Mouse (Mus musculus): ENCODE measurements around the gene Vapa. TPM values are rescaled to one million over a fixed set of nuclear protein-coding genes. Genes with fewer than 3 reads are reported as not detected.

The Vapa gene
- polyA plus RNA-seq, 2 experiments: 53.0 to 192 TPM

DNA sequence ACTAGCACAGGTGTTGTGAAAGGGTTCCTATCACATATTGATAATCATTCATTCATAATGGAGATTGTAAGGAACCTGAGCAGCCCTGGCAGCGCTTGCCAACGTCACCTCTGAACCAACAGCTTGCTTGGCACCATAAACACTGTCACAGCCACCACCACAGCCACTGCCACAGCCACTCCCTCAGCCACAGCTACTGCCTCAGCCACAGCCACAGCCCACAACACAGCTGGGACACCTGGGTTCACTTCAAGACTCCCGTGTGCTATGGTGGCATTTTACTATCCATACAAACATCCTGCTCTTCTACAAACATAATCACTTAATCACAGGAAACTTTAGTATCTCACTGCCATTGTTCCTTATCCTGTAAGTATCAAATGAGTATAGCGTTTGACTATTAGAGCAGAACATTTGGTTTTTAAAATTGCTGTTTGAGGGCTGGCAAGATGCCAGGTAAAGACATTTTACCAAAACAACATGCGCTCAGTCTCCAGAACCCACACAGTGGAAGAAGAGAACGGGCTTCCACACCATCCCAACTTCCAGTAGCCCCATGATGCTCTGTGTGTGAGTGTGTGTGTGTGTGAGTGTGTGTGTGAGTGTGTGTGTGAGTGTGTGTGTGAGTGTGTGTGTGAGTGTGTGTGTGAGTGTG is 51.9 kb downstream of the Vapa start:
- DNase-seq (ENCODE audit: low spot score) (peak; percentile 49), ATAC-seq (ENCODE audit: low FRiP score, low read depth) (no peak)
- no peak for TF ChIP-seq POLR2A (IDR thresholded peaks at IDR 0.05; ENCODE audit: borderline replicate concordance, extremely low read depth, insufficient read depth, insufficient read length)
- no peaks in the 10 kb centered on the region for H3K36me3 ChIP-seq (ENCODE audit: control insufficient read depth, insufficient read depth, low read length)
- H3K9me3 ChIP-seq (ENCODE audit: control insufficient read depth, low read length): no peaks in the 10 kb centered on the region
- H3K9ac ChIP-seq (ENCODE audit: low read depth, low read length, severe bottlenecking): no peak overlapping the region
- 0 out of 2 replicates have a peak, but pooled peaks cover 3% of the 10 kb centered on the region for H3K4me1 ChIP-seq (ENCODE audit: control insufficient read depth, insufficient read depth, low read length)
- no peak overlapping the region for H3K4me2 ChIP-seq (replicated peaks; ENCODE audit: low read depth, low read length, severe bottlenecking)
- H3K27ac ChIP-seq (replicated peaks; ENCODE audit: low read depth, low read length): no peak overlapping the region
- H3K27me3 ChIP-seq (ENCODE audit: control insufficient read depth, insufficient read depth, low read length): no peaks in the 10 kb centered on the region
- H3K4me3 ChIP-seq (replicated peaks; ENCODE audit: low read length): no peak overlapping the region
- WGBS: 56% methylated on average over 6 of the region's 6 CpGs

DNA sequence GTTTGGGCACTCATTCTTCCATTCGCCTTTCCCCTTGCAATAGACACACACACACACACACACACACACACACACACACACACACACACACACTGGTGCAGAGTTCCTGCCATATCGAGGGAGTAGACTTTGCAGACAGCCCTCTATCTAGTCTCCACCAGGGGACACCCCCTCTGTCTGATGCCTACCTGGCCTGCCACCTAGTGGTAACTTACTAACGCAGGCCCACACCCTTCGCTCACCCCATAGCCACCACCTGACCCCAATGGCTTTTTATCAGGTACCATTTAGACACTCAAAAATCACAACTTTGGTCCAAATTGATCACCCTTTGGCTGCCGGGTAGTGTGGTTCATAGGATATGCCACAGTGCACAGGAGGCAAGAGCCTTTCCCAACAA is 54.1 kb downstream of the Vapa start:
- H3K4me1 ChIP-seq (ENCODE audit: control insufficient read depth, insufficient read depth, low read length): 0 out of 2 replicates have a peak, but pooled peaks cover 3% of the 10 kb centered on the region
- no peak overlapping the region for H3K9ac ChIP-seq (ENCODE audit: low read depth, low read length, severe bottlenecking)
- DNase-seq (ENCODE audit: low spot score): no peak
- TF ChIP-seq POLR2A (IDR thresholded peaks at IDR 0.05; ENCODE audit: borderline replicate concordance, extremely low read depth, insufficient read depth, insufficient read length): no peak
- H3K4me2 ChIP-seq (replicated peaks; ENCODE audit: low read depth, low read length, severe bottlenecking): no peak overlapping the region
- no peak for ATAC-seq (ENCODE audit: low FRiP score, low read depth)
- H3K4me3 ChIP-seq (replicated peaks; ENCODE audit: low read length): no peak overlapping the region
- WGBS: 58% methylated on average over 5 of the region's 5 CpGs
- no peaks in the 10 kb centered on the region for H3K9me3 ChIP-seq (ENCODE audit: control insufficient read depth, low read length)
- H3K27ac ChIP-seq (replicated peaks; ENCODE audit: low read depth, low read length): no peak overlapping the region
- no peaks in the 10 kb centered on the region for H3K27me3 ChIP-seq (ENCODE audit: control insufficient read depth, insufficient read depth, low read length)
- no peaks in the 10 kb centered on the region for H3K36me3 ChIP-seq (ENCODE audit: control insufficient read depth, insufficient read depth, low read length)

DNA sequence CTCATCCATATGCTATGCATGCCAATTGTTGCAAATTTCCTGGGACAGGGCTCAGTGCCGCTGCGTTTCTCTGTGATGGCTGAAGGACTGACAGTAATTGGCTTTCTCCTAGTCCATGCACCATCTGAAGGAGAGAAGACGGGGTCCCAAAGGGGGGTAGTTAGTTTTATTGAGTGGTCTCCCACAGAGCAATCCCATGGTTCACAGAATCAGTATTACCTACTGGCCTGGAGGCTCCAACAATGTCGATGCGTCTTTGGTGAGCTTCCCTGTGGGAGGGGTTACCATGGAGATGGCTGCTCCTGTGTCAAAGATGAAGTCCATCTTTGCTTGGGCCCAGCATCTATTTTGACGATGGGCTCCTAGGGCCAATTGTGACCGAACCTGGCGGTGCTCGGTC is 54.6 kb downstream of the Vapa start:
- Histone ChIP-seq H3K4me3 (replicated peaks; ENCODE audit: low read length) (no peak overlapping the region), H3K36me3 (ENCODE audit: control insufficient read depth, insufficient read depth, low read length) (no peaks in the 10 kb centered on the region), H3K4me2 (replicated peaks; ENCODE audit: low read depth, low read length, severe bottlenecking) (no peak overlapping the region), H3K27me3 (ENCODE audit: control insufficient read depth, insufficient read depth, low read length) (no peaks in the 10 kb centered on the region), H3K4me1 (ENCODE audit: control insufficient read depth, insufficient read depth, low read length) (0 out of 2 replicates have a peak, but pooled peaks cover 3% of the 10 kb centered on the region), H3K9me3 (ENCODE audit: control insufficient read depth, low read length) (no peaks in the 10 kb centered on the region), H3K27ac (replicated peaks; ENCODE audit: low read depth, low read length) (no peak overlapping the region), H3K9ac (ENCODE audit: low read depth, low read length, severe bottlenecking) (no peak overlapping the region)
- DNase-seq (ENCODE audit: low spot score) (no peak), ATAC-seq (ENCODE audit: low FRiP score, low read depth) (no peak)
- TF ChIP-seq POLR2A (IDR thresholded peaks at IDR 0.05; ENCODE audit: borderline replicate concordance, extremely low read depth, insufficient read depth, insufficient read length): no peak
- WGBS: 63% methylated on average over 9 of the region's 9 CpGs

- no peaks in the 10 kb centered on the region for H3K36me3 ChIP-seq (ENCODE audit: control insufficient read depth, insufficient read depth, low read length)
- WGBS: 41% methylated on average over 9 of the region's 9 CpGs
- no peak overlapping the region for H3K27ac ChIP-seq (replicated peaks; ENCODE audit: low read depth, low read length)
- no peak overlapping the region for H3K4me2 ChIP-seq (replicated peaks; ENCODE audit: low read depth, low read length, severe bottlenecking)
- no peak overlapping the region for H3K9ac ChIP-seq (ENCODE audit: low read depth, low read length, severe bottlenecking)
- TF ChIP-seq POLR2A (IDR thresholded peaks at IDR 0.05; ENCODE audit: borderline replicate concordance, extremely low read depth, insufficient read depth, insufficient read length): no peak
- H3K4me1 ChIP-seq (ENCODE audit: control insufficient read depth, insufficient read depth, low read length): 0 out of 2 replicates have a peak, but pooled peaks cover 3% of the 10 kb centered on the region
- ATAC-seq (ENCODE audit: low FRiP score, low read depth) (no peak), DNase-seq (ENCODE audit: low spot score) (peak; percentile 38)
- no peaks in the 10 kb centered on the region for H3K27me3 ChIP-seq (ENCODE audit: control insufficient read depth, insufficient read depth, low read length)
- H3K4me3 ChIP-seq (replicated peaks; ENCODE audit: low read length): no peak overlapping the region
- H3K9me3 ChIP-seq (ENCODE audit: control insufficient read depth, low read length): no peaks in the 10 kb centered on the region
Observed at GRCm38 (mm10) chr17:65558217-65558616, 55.1 kb downstream of the Vapa start.

DNA sequence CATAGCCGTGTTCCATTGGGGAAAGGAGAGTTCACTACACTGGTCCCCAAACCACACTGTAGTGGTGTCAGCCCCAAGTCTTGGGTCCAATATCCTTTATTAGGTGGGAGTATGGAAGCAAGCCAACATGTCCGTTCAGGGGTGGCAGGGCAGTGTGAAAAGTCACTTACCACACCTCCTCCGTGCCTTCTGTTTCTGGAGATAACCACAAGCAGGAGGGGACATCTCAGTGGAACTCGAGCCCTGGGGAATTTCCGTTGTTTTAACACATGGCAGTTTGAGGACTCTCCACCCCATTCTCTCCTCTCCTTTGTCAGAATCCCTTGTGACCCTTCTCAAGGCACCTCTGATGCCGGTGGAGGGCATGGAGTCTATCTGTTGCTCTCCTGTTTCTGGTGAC is 56.1 kb downstream of the Vapa start:
- Histone ChIP-seq H3K36me3 (ENCODE audit: control insufficient read depth, insufficient read depth, low read length) (no peaks in the 10 kb centered on the region), H3K4me2 (replicated peaks; ENCODE audit: low read depth, low read length, severe bottlenecking) (no peak overlapping the region), H3K27me3 (ENCODE audit: control insufficient read depth, insufficient read depth, low read length) (no peaks in the 10 kb centered on the region), H3K9ac (ENCODE audit: low read depth, low read length, severe bottlenecking) (no peak overlapping the region), H3K4me3 (replicated peaks; ENCODE audit: low read length) (no peak overlapping the region), H3K4me1 (ENCODE audit: control insufficient read depth, insufficient read depth, low read length) (no peaks in the 10 kb centered on the region), H3K9me3 (ENCODE audit: control insufficient read depth, low read length) (no peaks in the 10 kb centered on the region), H3K27ac (replicated peaks; ENCODE audit: low read depth, low read length) (no peak overlapping the region)
- DNase-seq (ENCODE audit: low spot score) (no peak), ATAC-seq (ENCODE audit: low FRiP score, low read depth) (no peak)
- WGBS: 73% methylated on average over 6 of the region's 6 CpGs
- no peak for TF ChIP-seq POLR2A (IDR thresholded peaks at IDR 0.05; ENCODE audit: borderline replicate concordance, extremely low read depth, insufficient read depth, insufficient read length)
